ENCODE assay signal across 12 mouse cellular contexts in the genomic region with DNA sequence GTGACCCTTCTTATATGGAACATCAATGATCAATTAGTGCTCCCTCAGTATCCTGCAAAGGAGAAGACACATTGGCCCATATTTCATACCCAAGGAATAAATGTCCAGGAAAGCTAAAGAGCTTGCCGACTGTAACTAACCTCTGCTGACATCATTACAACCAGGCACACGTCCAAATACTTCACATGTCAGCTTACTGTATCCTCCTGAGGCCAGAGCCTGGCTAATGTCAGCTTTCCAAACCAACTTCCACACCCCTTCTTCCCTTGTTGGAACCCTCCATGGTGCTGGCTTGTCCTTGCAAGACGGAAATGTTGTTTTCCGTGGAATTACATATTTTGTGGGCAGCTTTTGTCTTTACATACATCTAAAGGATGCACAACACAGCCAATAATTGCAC.
DNase-seq lines count a peak whose midpoint lies in the region; ATAC-seq and TF ChIP-seq lines count a peak whose summit lies in the region.
"Had no signal": no experiment of that assay in that cellular context is flagged by ENCODE, and none has a peak within 500 bp of the region (broad histone marks: within the 10 kb centered on the region; RNA-seq: fewer than 3 reads in every experiment).

No protein-coding gene starts in this region.

- intact Hi-C loops in left cerebral cortex, postnatal 4 days (cut with DNase I) = no loop called here

- H3K9me3 ChIP-seq in heart, postnatal 0 days (replicated peaks; ENCODE audit: control insufficient read depth, low read length) = no peaks in the 10 kb centered on the region
- H3K9me3 ChIP-seq: embryonic facial prominence, embryonic 15.5 days; midbrain, embryonic 12.5 days had no signal

- ATAC-seq in heart, postnatal 0 days (ENCODE audit: insufficient read depth, low read depth) = peak; percentile 74; the same call in 1 of the 2 replicates
- no peak for ATAC-seq in erythroid progenitor cell, adult 5-6 weeks (replicated peaks; ENCODE audit: low FRiP score, poor library complexity, severe bottlenecking)
- ATAC-seq: liver, postnatal 0 days had no signal

- no peak for TF ChIP-seq CTCF in heart, postnatal 0 days (IDR thresholded peaks at IDR 0.05; ENCODE audit: low read depth)

- H3K4me1 ChIP-seq in heart, postnatal 0 days (ENCODE audit: control insufficient read depth, insufficient read depth) = 0 out of 2 replicates have a peak, but pooled peaks cover 11% of the 10 kb centered on the region

- H3K36me3 ChIP-seq in heart, postnatal 0 days (replicated peaks; ENCODE audit: control insufficient read depth, insufficient read depth, low read length) = no peaks in the 10 kb centered on the region
- H3K36me3 ChIP-seq: embryonic facial prominence, embryonic 15.5 days; midbrain, embryonic 12.5 days had no signal

- H3K27ac ChIP-seq in heart, postnatal 0 days (ENCODE audit: low read depth) = no peak overlapping the region
- H3K27ac ChIP-seq: embryonic facial prominence, embryonic 15.5 days; midbrain, embryonic 12.5 days had no signal

- no peak overlapping the region for H3K9ac ChIP-seq in heart, postnatal 0 days (replicated peaks; ENCODE audit: low read depth, low read length)
- H3K9ac ChIP-seq: embryonic facial prominence, embryonic 15.5 days; liver, postnatal 0 days; midbrain, embryonic 12.5 days had no signal

- 10% methylated on average over 4 of the region's 4 CpGs for WGBS in heart, postnatal 0 days

- peak; percentile 2 for DNase-seq in gastrocnemius, adult 18-20 months (ENCODE audit: low spot score)
- DNase-seq in gastrocnemius, postnatal 25 days = no peak
- DNase-seq in left cerebral cortex, postnatal 4 days = peak; percentile 31
- DNase-seq in left cerebral cortex, adult 8-10 months (ENCODE audit: low spot score in 2 of 2) = no peak
- peak; percentile 69 for DNase-seq in adrenal gland, postnatal 10 days
- peak; percentile 80 for DNase-seq in heart, postnatal 0 days (ENCODE audit: low spot score)
- no peak for DNase-seq in frontal cortex, postnatal 10 days (ENCODE audit: low spot score in 2 of 2)
- DNase-seq: kidney, adult 11 months; liver, postnatal 0 days had no signal

- no peak for TF ChIP-seq EP300 in heart, postnatal 0 days (IDR thresholded peaks at IDR 0.05; ENCODE audit: low read depth)

- no peak overlapping the region for H3K4me3 ChIP-seq in heart, postnatal 0 days (ENCODE audit: low read depth, low read length)
- H3K4me3 ChIP-seq: embryonic facial prominence, embryonic 15.5 days; midbrain, embryonic 12.5 days had no signal

- H3K4me2 ChIP-seq in heart, postnatal 0 days (ENCODE audit: low read depth, low read length) = no peak overlapping the region
- H3K4me2 ChIP-seq: embryonic facial prominence, embryonic 15.5 days; midbrain, embryonic 12.5 days had no signal

- no peaks in the 10 kb centered on the region for H3K27me3 ChIP-seq in heart, postnatal 0 days (ENCODE audit: control insufficient read depth, insufficient read depth, low read length)
- H3K27me3 ChIP-seq: embryonic facial prominence, embryonic 15.5 days; midbrain, embryonic 12.5 days had no signal

Comparison
In these comparisons a context has a peak if more than half of its experiments do, and no peak if none do; other contexts are left out.
1. DNase-seq: peak in gastrocnemius, adult 18-20 months (single experiment), left cerebral cortex, postnatal 4 days (single experiment), adrenal gland, postnatal 10 days (single experiment) and heart, postnatal 0 days (single experiment); none in gastrocnemius, postnatal 25 days (single experiment), left cerebral cortex, adult 8-10 months (0 of 2) and frontal cortex, postnatal 10 days (0 of 2).